Mouse (Mus musculus) CH12.LX (cell line): ENCODE data around the gene Rgs21. TPM values are rescaled to one million over a fixed set of nuclear protein-coding genes. Genes with fewer than 3 reads are reported as not detected.
A peak's percentile ranks its signal among the peaks of the same experiment; 100 is the strongest.

Source experiments
- DNase-seq: peaks from one replicate; pipeline ENCODE4 v3.0.0-alpha.2; 2013; ENCODE audit errors: extremely low read depth
- H3K27ac ChIP-seq: 2 replicates; pipeline ENCODE4 v1.5.1; 2012; ENCODE audit warnings: low read depth, mild to moderate bottlenecking, control low read depth, moderate library complexity; ENCODE audit not compliant: insufficient read depth
- H3K27me3 ChIP-seq: replicated peaks from 2 replicates; pipeline ENCODE3; 2012; ENCODE audit warnings: inconsistent platforms
- H3K36me3 ChIP-seq, 2 experiments: replicated peaks in 1 of 2; 2 replicates each; pipeline versions ENCODE3 to v1.6.1; 2012; ENCODE audit warnings: inconsistent platforms in 1 of 2, low read length in 1 of 2, mild to moderate bottlenecking in 1 of 2, mixed read lengths in 1 of 2, moderate library complexity in 1 of 2; ENCODE audit not compliant: control insufficient read depth in 1 of 2, insufficient read depth in 1 of 2
- H3K4me1 ChIP-seq, 2 experiments: 2 replicates each; pipeline ENCODE4 v1.6.1; 2012; ENCODE audit warnings: inconsistent platforms in 1 of 2, moderate library complexity in 1 of 2; ENCODE audit not compliant: insufficient read depth in 2 of 2, control insufficient read depth in 1 of 2
- H3K4me2 ChIP-seq: 2 replicates; pipeline ENCODE4 v1.6.1; 2012; ENCODE audit warnings: low read depth, mild to moderate bottlenecking, control low read depth; ENCODE audit not compliant: poor library complexity, insufficient read depth, severe bottlenecking
- H3K4me3 ChIP-seq, 3 experiments: fragments of 150-350 bp in 1 of 3; sonication (generic) in 1 of 3; replicated peaks in 1 of 3; 2 replicates each; pipeline versions ENCODE3 to v1.5.1; 2011 to 2012; ENCODE audit warnings: low read depth in 2 of 3, low read length in 2 of 3, mild to moderate bottlenecking in 2 of 3, moderate library complexity in 2 of 3, control low read depth in 1 of 3, improper control_type of control experiment in 1 of 3, inconsistent platforms in 1 of 3, mixed read lengths in 1 of 3; ENCODE audit not compliant: poor library complexity in 1 of 3
- H3K79me2 ChIP-seq: replicated peaks from 2 replicates; pipeline ENCODE4 v1.6.1; 2012; ENCODE audit warnings: mild to moderate bottlenecking, moderate library complexity; ENCODE audit not compliant: control insufficient read depth, poor library complexity, insufficient read depth, severe bottlenecking; ENCODE audit errors: extremely low read depth
- H3K9ac ChIP-seq: 2 replicates; pipeline ENCODE4 v1.6.1; 2012; ENCODE audit warnings: low read depth, mild to moderate bottlenecking, control low read depth, moderate library complexity; ENCODE audit not compliant: insufficient read depth
- H3K9me3 ChIP-seq: replicated peaks from 2 replicates; pipeline ENCODE3; 2012; ENCODE audit warnings: low read length, inconsistent platforms, mixed read lengths
- BHLHE40 ChIP-seq: IDR thresholded peaks from 2 replicates; pipeline ENCODE4 v1.6.1; 2011; ENCODE audit warnings: mild to moderate bottlenecking, low read depth, low read length, improper control_type of control experiment
- CHD1 ChIP-seq: IDR thresholded peaks from 2 replicates; pipeline ENCODE4 v1.6.1; 2012; ENCODE audit warnings: low read depth, low read length, improper control_type of control experiment, inconsistent platforms
- CHD2 ChIP-seq: IDR thresholded peaks from 2 replicates; pipeline ENCODE4 v1.6.1; 2011; ENCODE audit warnings: low read length, improper control_type of control experiment
- CTCF ChIP-seq, 2 experiments: IDR thresholded peaks in 1 of 2; conservative IDR thresholded peaks in 1 of 2; 2 replicates each; pipeline ENCODE4 v1.5.1; 2011 to 2012; ENCODE audit warnings: low read depth in 2 of 2, low read length in 2 of 2, improper control_type of control experiment in 1 of 2, inconsistent platforms in 1 of 2, mild to moderate bottlenecking in 1 of 2, moderate library complexity in 1 of 2
- JUN ChIP-seq: IDR thresholded peaks from 2 replicates; pipeline ENCODE4 v1.6.1; 2011; ENCODE audit warnings: low read depth, mild to moderate bottlenecking, low read length, improper control_type of control experiment, moderate library complexity; ENCODE audit not compliant: insufficient read depth
- JUND ChIP-seq: conservative IDR thresholded peaks from 2 replicates; pipeline ENCODE4 v1.6.1; 2011; ENCODE audit warnings: low read depth, low read length, improper control_type of control experiment
- KAT2A ChIP-seq: IDR thresholded peaks from 2 replicates; pipeline ENCODE4 v1.6.1; 2012; ENCODE audit warnings: low read length, improper control_type of control experiment, inconsistent platforms; ENCODE audit not compliant: insufficient replicate concordance
- MAZ ChIP-seq: IDR thresholded peaks from 2 replicates; pipeline ENCODE4 v1.6.1; 2012; ENCODE audit warnings: low read depth, mild to moderate bottlenecking, inconsistent platforms, low read length, improper control_type of control experiment, moderate library complexity
- MEF2A ChIP-seq: IDR thresholded peaks from 2 replicates; pipeline ENCODE4 v1.6.1; 2014; ENCODE audit warnings: low read depth, mild to moderate bottlenecking, inconsistent platforms, low read length, improper control_type of control experiment, borderline replicate concordance
- MXI1 ChIP-seq: IDR thresholded peaks from 2 replicates; pipeline ENCODE4 v1.6.1; 2011; ENCODE audit warnings: mild to moderate bottlenecking, low read depth, low read length, improper control_type of control experiment
- MYC ChIP-seq: IDR thresholded peaks from 2 replicates; pipeline ENCODE4 v1.6.1; 2011; ENCODE audit warnings: low read depth, mild to moderate bottlenecking, improper control_type of control experiment, low read length
- NRF1 ChIP-seq: IDR thresholded peaks from 2 replicates; pipeline ENCODE4 v1.6.1; 2014; ENCODE audit warnings: low read depth, mild to moderate bottlenecking, inconsistent platforms, low read length, improper control_type of control experiment, moderate library complexity
- POLR2A ChIP-seq: IDR thresholded peaks from 2 replicates; pipeline ENCODE4 v1.6.1; 2011; ENCODE audit warnings: low read depth, mild to moderate bottlenecking, improper control_type of control experiment, low read length
- RAD21 ChIP-seq: IDR thresholded peaks from 2 replicates; pipeline ENCODE4 v1.6.1; 2011; ENCODE audit warnings: low read depth, mild to moderate bottlenecking, low read length, improper control_type of control experiment, moderate library complexity
- RCOR1 ChIP-seq: conservative IDR thresholded peaks from 2 replicates; pipeline ENCODE4 v1.6.1; 2012; ENCODE audit warnings: low read depth, mild to moderate bottlenecking, inconsistent platforms, low read length, improper control_type of control experiment
- UBTF ChIP-seq: IDR thresholded peaks from 2 replicates; pipeline ENCODE4 v1.6.1; 2012; ENCODE audit warnings: low read depth, mild to moderate bottlenecking, inconsistent platforms, low read length, improper control_type of control experiment, moderate library complexity
- USF1 ChIP-seq: IDR thresholded peaks from 2 replicates; pipeline ENCODE4 v1.6.1; 2014; ENCODE audit warnings: low read depth, mild to moderate bottlenecking, inconsistent platforms, low read length, improper control_type of control experiment
- ZC3H11A ChIP-seq: IDR thresholded peaks from 2 replicates; pipeline ENCODE4 v1.6.1; 2012; ENCODE audit warnings: low read depth, mild to moderate bottlenecking, inconsistent platforms, low read length, improper control_type of control experiment
- ZMIZ1 ChIP-seq: IDR thresholded peaks from 2 replicates; pipeline ENCODE4 v1.6.1; 2012; ENCODE audit warnings: low read depth, mild to moderate bottlenecking, inconsistent platforms, low read length, improper control_type of control experiment
- ZNF384 ChIP-seq: IDR thresholded peaks from 2 replicates; pipeline ENCODE4 v1.6.1; 2012; ENCODE audit warnings: low read depth, low read length, improper control_type of control experiment, inconsistent platforms
- dilution Hi-C: fragments of 300-500 bp; cut with MboI; formaldehyde crosslinking; loops from 2 replicates; pipeline ENCODE4 v1.14.3; 2020; ENCODE audit warnings: low sequenced_read_pairs; ENCODE audit not compliant: extremely low pct_unique_long_range_greater_than_20kb, extremely low pct_ligation_motif_present
- in situ Hi-C: fragments of 300-500 bp; cut with MboI; formaldehyde crosslinking; loops from 3 replicates; pipeline ENCODE4 v1.14.3; 2019; ENCODE audit warnings: low sequenced_read_pairs, low pct_ligation_motif_present, low pct_unique_long_range_greater_than_20kb, mixed read lengths
- polyA plus RNA-seq: library from polyadenylated mRNA; unstranded; fragments of >175 nt; gene quantifications from 2 replicates; pipeline ENCODE4 v1.2.1, GENCODE M21; 2012; ENCODE audit warnings: low read depth; ENCODE audit not compliant: insufficient read length
- total RNA-seq, 2 experiments: library from RNA; depleted of rRNA; stranded (reverse); fragments of 300-350 nt in 1 of 2; fragments of >200 nt in 1 of 2; gene quantifications; 2 replicates each; pipeline ENCODE4 v1.2.3; 2012 to 2014

The Rgs21 gene
- total and polyA plus RNA-seq, 3 experiments = 0.07 to 0.09 (median 0.08) TPM

DNA sequence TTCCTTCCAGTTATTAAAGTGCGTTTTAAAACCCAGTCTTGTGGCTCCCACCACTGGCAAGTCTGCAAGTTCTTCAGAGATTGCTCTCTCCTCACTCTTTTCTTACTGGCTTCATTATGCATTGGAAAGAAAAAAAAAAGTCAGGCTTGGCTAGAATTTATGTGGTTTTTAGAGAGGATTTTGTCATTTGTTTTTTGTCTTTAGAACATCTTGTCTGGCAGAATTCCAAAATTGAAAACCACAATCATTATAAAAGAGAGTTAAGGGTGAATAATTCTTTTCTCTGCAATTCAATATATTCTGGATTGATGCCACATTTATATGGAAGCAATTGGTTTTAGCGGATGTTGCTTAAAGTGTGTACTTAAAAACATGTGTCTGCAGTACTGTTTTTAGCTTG is 35.5 kb upstream of the Rgs21 start:
- Histone ChIP-seq H3K4me2 (no peak overlapping the region), H3K27ac (no peak overlapping the region), H3K27me3 (no peaks in the 10 kb centered on the region), H3K79me2 (no peaks in the 10 kb centered on the region), H3K9me3 (no peaks in the 10 kb centered on the region), H3K9ac (no peak overlapping the region), H3K36me3 (no peaks in the 10 kb centered on the region), H3K4me3 (no peak overlapping the region), H3K4me1 (peaks cover 4 to 5% of the 10 kb centered on the region in 2 experiments; a peak in 2 of 4 replicates)
- TF ChIP-seq JUND (no peak), MEF2A (no peak), RCOR1 (no peak), UBTF (no peak)
- dilution Hi-C loops (no loop called here), in situ Hi-C loops (no loop called here)
- DNase-seq = no peak

DNA sequence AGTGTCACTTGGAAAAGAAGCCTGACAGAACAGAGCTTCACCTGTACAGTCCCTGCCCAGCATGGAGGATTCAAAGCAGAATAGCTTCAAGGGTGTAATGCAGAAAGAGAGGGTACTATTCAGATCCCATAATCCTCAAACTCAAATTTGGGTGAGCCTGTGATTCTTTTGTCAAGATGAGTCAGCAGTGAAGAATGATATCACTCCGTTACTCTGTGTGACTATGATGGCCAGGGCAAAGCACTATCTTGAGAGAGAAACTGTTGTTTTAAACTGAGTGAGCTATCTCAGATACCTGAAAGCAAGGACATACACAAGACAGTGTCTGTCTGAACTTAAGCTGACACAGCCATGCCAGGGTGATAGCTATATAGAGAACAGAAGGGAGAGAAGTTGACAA is 11.9 kb upstream of the Rgs21 start:
- dilution Hi-C loops = no loop called here
- Histone ChIP-seq H3K4me2 (no peak overlapping the region), H3K4me1 (no peaks in the 10 kb centered on the region)

GRCm38 (mm10) chr1:144572972-144573371 is 5.5 kb upstream of the Rgs21 start:
- dilution Hi-C loops (no loop called here), in situ Hi-C loops (no loop called here)
- H3K4me3 ChIP-seq = no peak overlapping the region
- H3K4me2 ChIP-seq = no peak overlapping the region
- H3K9me3 ChIP-seq = no peaks in the 10 kb centered on the region
- H3K9ac ChIP-seq = no peak overlapping the region
- no peaks in the 10 kb centered on the region for H3K36me3 ChIP-seq
- H3K27ac ChIP-seq = no peak overlapping the region
- no peaks in the 10 kb centered on the region for H3K79me2 ChIP-seq
- TF ChIP-seq CTCF (conservative IDR thresholded peaks at IDR 0.05 in 1 of 2, IDR thresholded peaks at IDR 0.05 in 1 of 2; ENCODE audit: low read depth in 2 of 2, low read length in 2 of 2) = peak in 1 of 2 experiments; percentile 45; a peak in 2 of 4 replicates
- no peak for TF ChIP-seq ZMIZ1
- peak; percentile 55 for TF ChIP-seq RAD21
- no peak for TF ChIP-seq RCOR1
- TF ChIP-seq JUND = no peak
- no peak for TF ChIP-seq MEF2A
- H3K4me1 ChIP-seq = peaks cover 0 to 4% of the 10 kb centered on the region in 2 experiments; a peak in 2 of 4 replicates
- no peaks in the 10 kb centered on the region for H3K27me3 ChIP-seq
- DNase-seq = no peak

More for the DNA sequence above, 11.9 kb upstream of the Rgs21 start:
- in situ Hi-C loops = no loop called here
- H3K4me3 ChIP-seq = no peak overlapping the region
- no peak for DNase-seq
- no peaks in the 10 kb centered on the region for H3K79me2 ChIP-seq
- no peak overlapping the region for H3K9ac ChIP-seq
- H3K27me3 ChIP-seq = no peaks in the 10 kb centered on the region
- H3K27ac ChIP-seq = no peak overlapping the region
- no peaks in the 10 kb centered on the region for H3K9me3 ChIP-seq
- no peak for TF ChIP-seq ZNF384
- TF ChIP-seq JUND = no peak
- TF ChIP-seq ZC3H11A = no peak
- no peak for TF ChIP-seq CHD1
- TF ChIP-seq RAD21 = no peak
- TF ChIP-seq KAT2A = no peak
- TF ChIP-seq NRF1 = no peak
- TF ChIP-seq MAZ = no peak
- TF ChIP-seq RCOR1 = no peak
- TF ChIP-seq MEF2A = no peak
- TF ChIP-seq POLR2A = no peak
- TF ChIP-seq CTCF (conservative IDR thresholded peaks at IDR 0.05 in 1 of 2, IDR thresholded peaks at IDR 0.05 in 1 of 2; ENCODE audit: low read depth in 2 of 2, low read length in 2 of 2) = no peak
- TF ChIP-seq MYC = no peak
- no peak for TF ChIP-seq BHLHE40
- no peak for TF ChIP-seq MXI1
- no peak for TF ChIP-seq USF1
- no peak for TF ChIP-seq JUN
- TF ChIP-seq CHD2 = no peak
- H3K36me3 ChIP-seq = no peaks in the 10 kb centered on the region
